Mouse (Mus musculus) yolk sac, embryonic 10.5 days (tissue): ENCODE data around the gene Daam1.

Source experiments
- DNase-seq: peaks from one replicate; pipeline ENCODE4 v3.0.0-alpha.2; 2017; ENCODE audit warnings: low spot score

Gene Daam1

GRCm38 (mm10) chr12:71830607-71831257 is at the start of gene Daam1:
Daam1 (plus strand) TSS chr12:71831078.
- peak; percentile 96 for DNase-seq

GRCm38 (mm10) chr12:71781220-71781619 is 49.7 kb upstream of the Daam1 start:
- peak; percentile 4 for DNase-seq

- no peak for DNase-seq
Observed at GRCm38 (mm10) chr12:71783970-71784369, 46.9 kb upstream of the Daam1 start.

GRCm38 (mm10) chr12:71784666-71785255 is 46.1 kb upstream of the Daam1 start:
- DNase-seq: no peak

- no peak for DNase-seq
Observed at GRCm38 (mm10) chr12:71786521-71786920, 44.4 kb upstream of the Daam1 start.

- DNase-seq: no peak
Observed at GRCm38 (mm10) chr12:71788791-71789190, 42.1 kb upstream of the Daam1 start.

- no peak for DNase-seq
Observed at GRCm38 (mm10) chr12:71790581-71790980, 40.3 kb upstream of the Daam1 start.

- DNase-seq: no peak
Observed at GRCm38 (mm10) chr12:71793114-71793513, 37.8 kb upstream of the Daam1 start.

GRCm38 (mm10) chr12:71795626-71796025 is 35.3 kb upstream of the Daam1 start:
- no peak for DNase-seq

GRCm38 (mm10) chr12:71796517-71796916 is 34.4 kb upstream of the Daam1 start:
- no peak for DNase-seq

- no peak for DNase-seq
Observed at GRCm38 (mm10) chr12:71807306-71807705, 23.6 kb upstream of the Daam1 start.

- no peak for DNase-seq
Observed at GRCm38 (mm10) chr12:71808631-71809030, 22.2 kb upstream of the Daam1 start.

- DNase-seq: no peak
Observed at GRCm38 (mm10) chr12:71809550-71809949, 21.3 kb upstream of the Daam1 start.

- DNase-seq: no peak
Observed at GRCm38 (mm10) chr12:71812567-71812966, 18.3 kb upstream of the Daam1 start.

- DNase-seq: no peak
Observed at GRCm38 (mm10) chr12:71813251-71813650, 17.6 kb upstream of the Daam1 start.

GRCm38 (mm10) chr12:71813761-71814160 is 17.1 kb upstream of the Daam1 start:
- no peak for DNase-seq

- DNase-seq: no peak
Observed at GRCm38 (mm10) chr12:71820094-71820493, 10.8 kb upstream of the Daam1 start.

- DNase-seq: no peak
Observed at GRCm38 (mm10) chr12:71821272-71821671, 9.6 kb upstream of the Daam1 start.

GRCm38 (mm10) chr12:71821743-71822142 is 9.1 kb upstream of the Daam1 start:
- DNase-seq: no peak

- DNase-seq: no peak
Observed at GRCm38 (mm10) chr12:71824927-71825326, 6.0 kb upstream of the Daam1 start.

GRCm38 (mm10) chr12:71830139-71830538 is 739 bp upstream of the Daam1 start:
- no peak for DNase-seq

GRCm38 (mm10) chr12:71831258-71832087 is 595 bp downstream of the Daam1 start:
- no peak for DNase-seq

- peak; percentile 72 for DNase-seq
Observed at GRCm38 (mm10) chr12:71832225-71832624, 1.3 kb downstream of the Daam1 start.
